Comparison of ENCODE assay signal across 10 mouse cellular contexts in genomic region chr5:107947548-107947947, GRCm38 (mm10). TPM values are rescaled to one million over a fixed set of nuclear protein-coding genes. Genes with fewer than 3 reads are reported as not detected.
DNase-seq lines count a peak whose midpoint lies in the region; ATAC-seq and TF ChIP-seq lines count a peak whose summit lies in the region.
"Had no signal": no experiment of that assay in that cellular context is flagged by ENCODE, and none has a peak within 500 bp of the region (broad histone marks: within the 10 kb centered on the region; RNA-seq: fewer than 3 reads in every experiment).

No protein-coding gene starts in this region.

- no peaks in the 10 kb centered on the region for H3K4me1 ChIP-seq in lung, postnatal 0 days (ENCODE audit: insufficient read depth, low read depth, low read length)
- H3K4me1 ChIP-seq: limb, embryonic 12.5 days had no signal

- DNase-seq in kidney, adult 11 months, result peak; percentile 71
- DNase-seq in kidney, postnatal 10 days, result no peak
- peak; percentile 92 for DNase-seq in adipocyte (ENCODE audit: low spot score)
- peak; percentile 45 to 54 for DNase-seq in cerebellum, postnatal 10 days
- DNase-seq in lung, postnatal 0 days (ENCODE audit: low spot score), result peak; percentile 87
- DNase-seq in spleen, postnatal 36 days (ENCODE audit: low spot score in 2 of 2), result no peak
- no peak for DNase-seq in layer of hippocampus, adult 8-10 months (ENCODE audit: low spot score in 2 of 2)
- DNase-seq in spleen, postnatal 14 days (ENCODE audit: low spot score in 2 of 2), result no peak
- DNase-seq: adrenal gland, adult 8-10 months had no signal

- H3K4me2 ChIP-seq in lung, postnatal 0 days (replicated peaks; ENCODE audit: low read depth, low read length), result no peak overlapping the region
- H3K4me2 ChIP-seq: limb, embryonic 12.5 days had no signal

- H3K27ac ChIP-seq in lung, postnatal 0 days (ENCODE audit: low read length), result no peak overlapping the region
- H3K27ac ChIP-seq: limb, embryonic 12.5 days had no signal

- no peaks in the 10 kb centered on the region for H3K36me3 ChIP-seq in lung, postnatal 0 days (ENCODE audit: insufficient read depth, low read length)
- H3K36me3 ChIP-seq: limb, embryonic 12.5 days had no signal

- peak; percentile 49 for ATAC-seq in lung, postnatal 0 days

- H3K27me3 ChIP-seq in lung, postnatal 0 days (replicated peaks; ENCODE audit: insufficient read depth, low read length), result no peaks in the 10 kb centered on the region
- H3K27me3 ChIP-seq: limb, embryonic 12.5 days had no signal

- WGBS in lung, postnatal 0 days, result 28% methylated on average over 2 of the region's 2 CpGs

- no peak overlapping the region for H3K4me3 ChIP-seq in lung, postnatal 0 days (ENCODE audit: low read depth, low read length)
- H3K4me3 ChIP-seq: limb, embryonic 12.5 days had no signal

- H3K9me3 ChIP-seq in lung, postnatal 0 days (ENCODE audit: low read length), result no peaks in the 10 kb centered on the region
- H3K9me3 ChIP-seq: limb, embryonic 12.5 days had no signal

- TF ChIP-seq EP300 in lung, postnatal 0 days (IDR thresholded peaks at IDR 0.05), result 0 out of 2 replicates have a peak, but pooled peaks have one; percentile 23

- no peak for TF ChIP-seq CTCF in lung, postnatal 0 days (IDR thresholded peaks at IDR 0.05)

- no peak overlapping the region for H3K9ac ChIP-seq in lung, postnatal 0 days (replicated peaks; ENCODE audit: low read depth)
- H3K9ac ChIP-seq: limb, embryonic 12.5 days had no signal

RNA-seq across cellular contexts. Expression of gene Fam69a, which starts 39.3 kb away (rescaled TPM):
- 29.4 and 33.9 TPM in 2 replicates for polyA plus RNA-seq in lung, postnatal 0 days (2015; fragmentation: Nextera tagmentation; extraction: Ambion mirVana)
- 10 to 100 TPM; 32.3 to 39.6 (median 35.2) TPM for total RNA-seq in layer of hippocampus, adult 8-10 months (2022)

RNA-seq across cellular contexts. Expression of gene Rpl5, which starts 47.2 kb away (rescaled TPM):
- polyA plus RNA-seq in lung, postnatal 0 days (2015; fragmentation: Nextera tagmentation; extraction: Ambion mirVana), result 27.9 and 29.6 TPM in 2 replicates
- 10 to 100 TPM; 62.0 to 75.5 (median 66.3) TPM for total RNA-seq in layer of hippocampus, adult 8-10 months (2022)

Comparison
In these comparisons a context has a peak if more than half of its experiments do, and no peak if none do; other contexts are left out.
1. DNase-seq: peak in kidney, adult 11 months (single experiment), adipocyte (single experiment), cerebellum, postnatal 10 days (2 of 2) and lung, postnatal 0 days (single experiment); none in kidney, postnatal 10 days (single experiment), spleen, postnatal 36 days (0 of 2), layer of hippocampus, adult 8-10 months (0 of 2) and spleen, postnatal 14 days (0 of 2).